In the genomic region with DNA sequence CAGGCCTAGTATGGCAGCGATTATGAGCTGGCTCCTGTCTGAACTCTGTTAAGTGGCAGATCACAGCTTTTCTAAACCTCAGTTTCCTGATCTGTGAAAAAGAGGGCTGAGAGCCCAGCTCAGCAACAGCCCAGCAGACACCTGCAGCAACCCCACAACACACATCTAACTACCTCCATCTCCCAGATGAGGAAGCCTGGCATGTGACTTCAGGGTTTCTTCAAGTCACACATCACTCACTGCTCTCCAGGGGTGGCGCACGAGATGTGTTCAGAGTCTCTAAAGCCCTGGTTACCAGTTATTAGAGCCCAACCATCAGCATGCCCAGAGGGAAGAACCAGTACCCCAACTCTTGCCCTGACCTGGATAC, we compare ENCODE assay signal across 9 mouse cellular contexts. TPM values are rescaled to one million over a fixed set of nuclear protein-coding genes. Genes with fewer than 3 reads are reported as not detected.
DNase-seq lines count a peak whose midpoint lies in the region; ATAC-seq and TF ChIP-seq lines count a peak whose summit lies in the region.
"Had no signal": no experiment of that assay in that cellular context is flagged by ENCODE, and none has a peak within 500 bp of the region (broad histone marks: within the 10 kb centered on the region; RNA-seq: fewer than 3 reads in every experiment).

No protein-coding gene starts in this region.

- H3K27me3 ChIP-seq in C2C12 (ENCODE audit: control insufficient read depth, insufficient read depth, insufficient read length): no peaks in the 10 kb centered on the region
- no peaks in the 10 kb centered on the region for H3K27me3 ChIP-seq in hindbrain, embryonic 10.5 days (ENCODE audit: insufficient read depth, poor library complexity, severe bottlenecking)
- no peaks in the 10 kb centered on the region for H3K27me3 ChIP-seq in midbrain, embryonic 13.5 days

- H3K9ac ChIP-seq in midbrain, embryonic 13.5 days (replicated peaks): 0 out of 2 replicates have a peak overlapping the region, but pooled peaks have one; percentile 72

- H3K9me3 ChIP-seq in hindbrain, embryonic 10.5 days: no peaks in the 10 kb centered on the region
- no peaks in the 10 kb centered on the region for H3K9me3 ChIP-seq in midbrain, embryonic 13.5 days

- peak; percentile 93 for DNase-seq in heart, adult 11 months
- no peak for DNase-seq in heart, postnatal 14 days
- DNase-seq in hindbrain, embryonic 10.5 days (ENCODE audit: low spot score): no peak
- DNase-seq in ovary, postnatal 14 days (ENCODE audit: low spot score): no peak
- no peak for DNase-seq in embryo, embryonic 9.5 days (ENCODE audit: extremely low spot score)
- no peak for DNase-seq in embryo, embryonic 11 days
- DNase-seq: lung, adult 18-20 months had no signal

- peak overlapping the region; percentile 96 for H3K27ac ChIP-seq in hindbrain, embryonic 10.5 days
- H3K27ac ChIP-seq in midbrain, embryonic 13.5 days: no peak overlapping the region

- no peak for ATAC-seq in midbrain, embryonic 13.5 days

- peak overlapping the region; percentile 84 for H3ac ChIP-seq in C2C12 (ENCODE audit: control insufficient read depth, insufficient read length, low read depth)

- 58% methylated on average over 3 of the region's 3 CpGs for WGBS in hindbrain, embryonic 10.5 days
- WGBS in midbrain, embryonic 13.5 days: 45% methylated on average over 3 of the region's 3 CpGs

- peaks cover 54% of the 10 kb centered on the region for H3K79me3 ChIP-seq in C2C12 (ENCODE audit: low read depth)

- peaks cover 61% of the 10 kb centered on the region for H3K79me2 ChIP-seq in C2C12 (ENCODE audit: control insufficient read depth, insufficient read depth)

- peaks cover 42% of the 10 kb centered on the region for H3K36me3 ChIP-seq in C2C12 (ENCODE audit: control insufficient read depth, insufficient read depth)
- H3K36me3 ChIP-seq in hindbrain, embryonic 10.5 days: peaks cover 23% of the 10 kb centered on the region
- H3K36me3 ChIP-seq in midbrain, embryonic 13.5 days: no peaks in the 10 kb centered on the region

- H3K4me2 ChIP-seq in midbrain, embryonic 13.5 days (replicated peaks): peak overlapping the region; percentile 73

- intact Hi-C loops in heart, postnatal 14 days (cut with DNase I): loop anchor here (2.0 to 5.0 kb wide), 2 partner anchors 63 to 185 kb away; no protein-coding TSS in a partner anchor

- no peak for TF ChIP-seq CTCF in C2C12 (IDR thresholded peaks at IDR 0.05; ENCODE audit: control insufficient read depth, insufficient read depth, insufficient read length)

- peaks cover 60% of the 10 kb centered on the region for H3K4me1 ChIP-seq in hindbrain, embryonic 10.5 days (replicated peaks)
- H3K4me1 ChIP-seq in midbrain, embryonic 13.5 days (replicated peaks): peaks cover 46% of the 10 kb centered on the region

- H3K4me3 ChIP-seq in C2C12 (ENCODE audit: insufficient read depth, poor library complexity, severe bottlenecking): peak overlapping the region; percentile 95
- H3K4me3 ChIP-seq in hindbrain, embryonic 10.5 days: peak overlapping the region; percentile 64
- peak overlapping the region; percentile 48 for H3K4me3 ChIP-seq in midbrain, embryonic 13.5 days (replicated peaks)

TF ChIP-seq in C2C12, 6 proteins besides CTCF, POLR2A, EP300 and RAD21:
- no peak for TF ChIP-seq CEBPB (IDR thresholded peaks at IDR 0.05; ENCODE audit: low read depth)
- no peak for TF ChIP-seq MAX (IDR thresholded peaks at IDR 0.05)
- no peak for TF ChIP-seq MYOD1 (IDR thresholded peaks at IDR 0.05; ENCODE audit: control insufficient read depth, insufficient read length, low read depth)
- TF ChIP-seq MYOG (IDR thresholded peaks at IDR 0.05; ENCODE audit: control insufficient read depth, extremely low read depth, insufficient read length): no peak
- TF ChIP-seq USF1 (IDR thresholded peaks at IDR 0.05; ENCODE audit: low read depth): peak; percentile 62
- TF ChIP-seq FOSL1 (IDR thresholded peaks at IDR 0.05; ENCODE audit: insufficient read depth, low read length, poor library complexity, severe bottlenecking): no peak
TF ChIP-seq in C2C12: peak in this region for 1.

RNA-seq across cellular contexts. Expression of a gene that starts 1.5 kb away (rescaled TPM):
- 10 to 100 TPM; 83.2 to 85.0 TPM for total RNA-seq in heart, postnatal 14 days (2021)
- polyA plus RNA-seq in C2C12 (2012; fragmentation: generic; extraction: Trizol): 162 TPM
- 26.0 and 26.7 TPM in 2 replicates for polyA plus RNA-seq in hindbrain, embryonic 10.5 days (2016; fragmentation: Nextera tagmentation; extraction: Ambion mirVana)
- 14.8 and 15.5 TPM in 2 replicates for polyA plus RNA-seq in midbrain, embryonic 13.5 days (2015; fragmentation: Nextera tagmentation; extraction: Ambion mirVana)
